Mouse (Mus musculus): ENCODE results near the gene Slc22a28.

- TF ChIP-seq CTCF (IDR thresholded peaks at IDR 0.05; ENCODE audit: low read depth) = no peak
- peak; percentile 52; the same call in 1 of the 2 replicates for TF ChIP-seq EP300 (IDR thresholded peaks at IDR 0.05; ENCODE audit: low read depth)
Measured at GRCm38 (mm10) chr19:8019904-8020349, 111.9 kb downstream of the Slc22a28 start.

Data from liver, postnatal 0 days (tissue).